Mouse (Mus musculus): ENCODE data around the gene Gm38392.
"Not testable (repeated sequence)": the region's sequence is repeated elsewhere in the genome, so short reads cannot be mapped to it uniquely, and the experiment has no call there.

Gene Gm38392

DNA sequence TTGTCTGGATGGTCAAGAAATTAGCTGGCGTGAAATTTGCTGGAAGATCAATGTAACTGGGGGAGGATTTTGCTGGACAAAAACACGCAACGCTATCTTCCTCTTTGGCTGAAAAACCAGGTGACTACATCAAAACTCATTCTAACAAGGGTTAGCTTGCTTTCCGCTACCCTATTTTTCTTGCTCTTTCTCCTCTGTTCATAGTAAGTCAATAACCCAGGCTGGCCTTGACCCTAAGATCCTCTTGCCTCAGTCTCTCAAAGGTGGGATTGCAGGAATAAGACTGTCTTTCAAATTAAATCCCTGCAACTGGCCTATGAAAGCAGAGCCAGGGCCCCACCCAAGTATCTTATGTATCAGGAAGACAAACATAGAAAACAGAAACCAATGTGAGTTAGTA is at the start of gene Gm38392:
Gene Gm38392 (minus strand): TSS at position 101 of the 400 bp plus-strand sequence.
- DNase-seq (ENCODE audit: low spot score), result no peak

DNA sequence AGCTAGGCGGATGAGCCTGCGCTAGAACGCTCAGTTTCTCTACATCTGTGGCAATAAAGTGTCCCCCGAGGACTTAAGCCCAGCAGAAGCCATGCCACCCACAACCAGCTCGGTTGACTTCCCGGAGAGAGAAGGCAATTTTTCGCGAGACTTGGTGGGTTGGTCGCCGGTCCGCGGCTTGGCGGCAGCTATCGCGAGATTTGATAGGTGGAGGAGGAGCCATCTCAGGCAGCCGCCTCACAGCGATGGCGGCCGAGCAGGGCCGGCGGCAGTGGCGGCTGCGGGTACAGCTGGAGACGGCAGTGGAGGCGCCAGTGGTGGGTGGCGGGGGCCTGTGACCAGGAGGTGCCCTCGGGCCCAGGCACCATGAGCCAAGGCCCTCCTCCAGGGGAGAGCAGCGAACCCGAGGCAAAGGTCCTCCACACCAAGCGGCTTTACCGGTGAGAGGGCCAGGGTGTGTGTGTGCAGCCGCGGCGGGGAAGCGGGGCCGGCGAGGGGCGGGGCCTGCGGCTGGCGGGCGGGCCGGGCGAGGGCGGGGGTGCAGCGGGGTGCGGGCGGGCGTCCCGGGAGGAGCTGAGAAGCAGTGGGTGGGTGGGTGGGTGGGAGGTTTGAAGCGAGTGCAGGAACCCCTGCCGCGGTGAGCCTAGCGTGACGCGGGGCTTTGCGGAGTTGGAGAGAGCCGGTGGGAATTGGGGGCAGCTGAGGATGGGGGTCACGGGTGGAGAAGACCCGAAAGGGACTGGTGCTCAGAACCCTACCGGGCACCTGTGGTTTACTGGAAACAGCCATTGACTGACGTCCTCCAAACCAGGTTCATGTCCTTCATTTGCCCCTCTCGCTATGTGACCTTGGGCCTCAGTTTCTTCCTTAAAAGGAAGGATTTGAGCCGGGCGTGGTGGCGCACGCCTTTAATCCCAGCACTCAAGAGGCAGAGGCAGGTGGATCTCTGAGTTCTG is 49.3 kb upstream of the Gm38392 start, which contains the start of the genes Tmem79 and Smg5:
Gene Tmem79 (minus strand): TSS at position 91 of the 956 bp plus-strand sequence.
Gene Smg5 (plus strand): TSS at position 203 of the 956 bp plus-strand sequence.
- peak; percentile 97 for DNase-seq (ENCODE audit: low spot score)

GRCm38 (mm10) chr3:88335436-88336053 is 48.5 kb upstream of the Gm38392 start:
- DNase-seq (ENCODE audit: low spot score), result no peak

DNA sequence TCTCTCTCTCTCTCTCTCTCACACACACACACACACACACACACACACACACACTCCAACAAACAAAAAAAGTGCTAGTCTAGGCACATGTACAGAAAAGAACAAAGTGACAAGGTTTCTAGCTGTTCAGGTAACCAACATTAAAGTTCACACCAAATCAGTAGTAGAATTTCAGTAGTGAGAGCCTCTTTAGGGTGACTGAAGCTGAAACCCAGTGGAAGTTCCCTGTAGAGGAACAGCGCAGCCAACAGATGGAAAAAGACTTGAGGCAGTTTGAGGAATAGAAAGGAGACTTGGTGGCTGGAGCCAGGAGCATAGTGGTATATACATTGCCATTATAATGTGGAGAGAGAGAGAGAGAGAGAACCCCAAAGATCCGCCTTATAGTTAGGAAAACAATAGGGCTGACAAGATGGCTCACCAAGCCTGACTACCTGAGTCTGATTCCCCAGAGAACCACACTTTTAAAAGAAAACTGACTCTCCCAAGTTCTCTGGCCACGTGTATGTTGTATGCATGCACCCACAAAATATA is 48.0 kb upstream of the Gm38392 start:
- DNase-seq (ENCODE audit: low spot score), result no peak

- no peak for DNase-seq (ENCODE audit: low spot score)
Observed at GRCm38 (mm10) chr3:88334029-88334658, 47.1 kb upstream of the Gm38392 start.

DNA sequence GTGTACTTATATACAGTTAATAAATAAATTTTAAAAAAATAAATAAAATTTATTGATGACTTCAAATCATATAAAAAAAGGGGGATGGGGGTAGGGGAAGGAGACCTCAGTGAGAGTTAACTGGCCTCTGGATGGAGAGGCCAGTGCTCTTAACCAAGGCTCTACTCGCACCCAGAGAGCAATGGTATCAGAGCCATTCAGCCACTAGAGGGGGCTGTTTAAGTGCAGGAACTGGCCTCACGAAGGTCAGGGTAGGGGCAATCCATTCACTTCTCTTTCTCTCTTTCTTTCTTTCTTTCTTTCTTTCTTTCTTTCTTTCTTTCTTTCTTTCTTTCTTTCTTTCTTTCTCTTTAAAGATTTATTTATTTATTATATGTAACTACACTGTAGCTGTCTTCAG is 44.3 kb upstream of the Gm38392 start:
- peak; percentile 43 for DNase-seq (ENCODE audit: low spot score)

DNA sequence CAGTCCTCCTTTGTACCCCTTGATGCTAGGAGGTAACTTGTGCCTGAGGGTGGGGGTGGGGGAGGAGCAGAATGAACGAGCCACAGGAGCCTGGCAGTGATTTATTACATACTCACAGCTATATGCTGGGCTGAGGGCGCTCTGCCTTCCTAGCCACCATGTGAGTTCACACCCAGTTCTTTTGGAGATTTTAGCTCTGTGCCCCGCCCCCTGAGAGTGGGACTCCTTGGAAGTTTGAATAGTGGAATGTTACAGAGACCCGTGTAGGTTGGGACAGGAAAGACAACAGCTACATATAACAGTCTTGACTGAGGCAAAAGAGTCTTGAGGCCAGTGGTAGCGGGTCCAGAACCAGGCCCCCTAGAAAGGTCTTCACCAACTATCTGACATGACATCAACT is 41.9 kb upstream of the Gm38392 start:
- DNase-seq (ENCODE audit: low spot score), result no peak

- peak; percentile 25 for DNase-seq (ENCODE audit: low spot score)
Observed at GRCm38 (mm10) chr3:88324951-88325405, 38.0 kb upstream of the Gm38392 start, which contains the start of gene Glmp. Gene Glmp (plus strand): TSS chr3:88325023.

DNA sequence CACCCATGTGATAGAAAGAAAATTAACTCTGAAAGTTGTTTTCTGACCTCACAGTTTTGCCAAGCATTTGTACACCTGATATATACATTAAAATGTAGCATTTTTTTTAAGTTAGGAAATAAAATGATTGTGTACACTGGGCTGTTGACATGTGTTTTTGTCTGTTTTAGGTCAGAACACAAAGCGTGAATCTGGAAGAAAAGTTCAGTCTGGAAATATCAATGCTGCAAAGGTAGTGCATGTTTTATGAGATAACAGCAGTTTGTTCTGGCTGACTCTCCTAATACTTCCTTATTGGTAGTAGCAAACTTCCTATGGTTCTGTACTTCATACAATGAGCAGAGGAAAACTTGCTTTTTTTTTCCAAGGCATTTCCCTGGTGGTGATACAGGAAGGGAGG is 12.2 kb upstream of the Gm38392 start:
- DNase-seq (ENCODE audit: low spot score), result no peak

GRCm38 (mm10) chr3:88297321-88297851 is 10.4 kb upstream of the Gm38392 start:
- no peak for DNase-seq (ENCODE audit: low spot score)

- peak; percentile 90 for DNase-seq (ENCODE audit: low spot score)
Observed at GRCm38 (mm10) chr3:88296561-88297318, 9.7 kb upstream of the Gm38392 start, which contains the start of the genes Tsacc and Cct3. Gene Tsacc (minus strand): TSS chr3:88296999. Gene Cct3 (plus strand): TSS chr3:88297116.

DNA sequence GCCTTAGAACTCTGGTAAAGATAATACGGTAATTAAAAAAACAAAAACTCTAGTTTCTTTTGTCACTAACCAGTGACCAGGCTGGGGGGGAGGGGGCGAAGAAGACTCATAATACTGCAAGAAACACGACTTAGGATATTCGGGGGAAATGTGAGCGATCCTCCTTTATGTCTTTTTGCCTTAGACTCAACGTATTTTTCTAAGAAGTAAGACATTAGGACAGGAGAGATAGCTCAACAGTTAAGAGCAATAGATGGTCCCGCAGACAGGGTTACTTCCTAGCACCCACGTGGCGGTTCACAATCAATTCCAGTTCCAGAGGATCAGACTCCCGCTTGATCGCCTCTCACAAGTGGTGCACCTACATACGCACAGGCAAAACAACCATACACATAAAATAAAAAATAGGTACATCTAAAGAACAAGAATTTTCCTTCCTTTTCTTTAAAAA is 9.1 kb upstream of the Gm38392 start:
- DNase-seq (ENCODE audit: low spot score), result no peak

DNA sequence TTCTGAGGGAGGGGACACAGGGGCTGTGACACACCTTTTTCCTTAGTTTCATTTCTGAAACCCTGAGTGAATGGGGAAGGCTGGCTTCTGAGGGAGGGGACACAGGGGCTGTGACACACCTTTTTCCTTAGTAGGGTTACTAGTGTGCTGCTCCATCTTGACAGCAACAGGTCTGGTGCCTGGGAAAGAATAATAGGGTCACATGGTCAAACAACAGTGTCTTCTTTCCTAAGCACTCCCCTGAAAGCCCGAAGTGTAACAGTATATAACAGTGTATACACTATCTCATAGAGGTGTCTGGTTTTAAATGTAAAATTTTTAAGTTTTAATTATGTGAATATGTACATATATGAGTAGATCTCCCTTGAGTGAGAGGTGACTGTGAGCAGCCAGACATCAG is 8.3 kb upstream of the Gm38392 start:
- DNase-seq (ENCODE audit: low spot score), result not testable (repeated sequence)

DNA sequence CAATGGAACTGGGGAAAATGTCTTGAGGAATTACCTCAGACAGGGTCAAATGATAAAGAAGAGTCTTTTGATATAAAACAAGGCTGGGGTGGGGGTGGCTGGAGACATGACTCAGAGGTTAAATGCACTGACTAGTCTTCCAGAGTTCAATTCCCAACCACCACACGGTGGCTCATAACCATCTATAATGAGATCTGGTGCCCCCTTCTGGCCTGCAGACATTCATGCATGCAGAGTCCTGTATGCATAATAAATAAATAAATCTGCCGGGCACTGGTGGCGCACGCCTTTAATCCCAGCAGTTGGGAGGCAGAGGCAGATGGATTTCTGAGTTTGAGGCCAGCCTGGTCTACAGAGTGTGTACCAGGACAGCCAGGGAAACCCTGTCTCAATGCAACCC is 5.0 kb upstream of the Gm38392 start:
- no peak for DNase-seq (ENCODE audit: low spot score)

- DNase-seq (ENCODE audit: low spot score), result not testable (repeated sequence)
Observed at GRCm38 (mm10) chr3:88288133-88288713, 1.2 kb upstream of the Gm38392 start.

DNA sequence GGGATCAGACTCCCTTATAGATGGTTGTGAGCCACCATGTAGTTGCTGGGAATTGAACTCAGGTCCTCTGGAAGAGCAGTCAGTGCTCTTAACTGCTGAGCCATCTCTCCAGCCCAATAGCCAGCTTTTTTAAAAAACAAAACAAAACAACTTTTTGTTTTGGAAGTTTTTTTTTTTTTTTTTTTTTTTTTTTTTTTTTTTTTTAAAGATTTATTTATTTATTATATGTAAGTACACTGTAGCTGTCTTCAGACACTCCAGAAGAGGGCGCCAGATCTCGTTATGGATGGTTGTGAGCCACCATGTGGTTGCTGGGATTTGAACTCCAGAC is 1.5 kb downstream of the Gm38392 start:
- DNase-seq (ENCODE audit: low spot score), result not testable (repeated sequence)

DNA sequence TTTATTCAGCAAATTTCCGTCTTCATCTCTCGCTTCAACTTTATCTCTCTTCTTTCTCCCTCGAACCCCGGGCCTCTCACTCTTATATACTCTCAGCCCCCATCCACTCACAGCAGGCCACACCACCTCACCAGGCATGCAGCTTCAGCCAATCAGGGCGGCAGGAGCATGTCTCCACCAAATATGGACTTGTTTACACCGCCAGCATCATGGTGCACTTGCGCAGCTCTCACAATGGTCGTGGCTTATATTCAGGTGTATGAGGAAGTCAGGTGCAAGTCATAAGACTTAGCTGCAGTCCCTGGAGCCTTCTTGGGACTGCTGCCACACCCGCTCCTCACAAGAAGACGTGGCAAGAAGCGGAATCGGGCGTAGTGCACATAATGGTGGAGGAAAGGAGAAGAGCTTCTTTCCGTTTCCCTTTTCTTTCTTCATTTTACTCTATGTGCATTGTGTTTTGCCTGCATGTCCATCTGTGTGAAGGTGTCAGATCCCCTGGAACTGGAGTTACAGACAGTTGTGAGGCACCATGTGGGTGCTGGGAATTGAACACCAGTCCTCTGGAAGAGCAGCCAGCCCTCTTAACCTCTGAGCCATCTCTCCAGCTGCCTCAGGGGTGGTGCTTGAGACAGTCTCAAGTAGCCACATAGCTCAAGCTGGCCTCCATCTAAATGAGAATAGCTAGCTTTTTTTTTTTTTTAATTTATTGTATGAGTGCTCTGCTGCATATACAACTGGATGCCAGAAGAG is 2.0 kb downstream of the Gm38392 start:
- DNase-seq (ENCODE audit: low spot score), result not testable (repeated sequence)

DNA sequence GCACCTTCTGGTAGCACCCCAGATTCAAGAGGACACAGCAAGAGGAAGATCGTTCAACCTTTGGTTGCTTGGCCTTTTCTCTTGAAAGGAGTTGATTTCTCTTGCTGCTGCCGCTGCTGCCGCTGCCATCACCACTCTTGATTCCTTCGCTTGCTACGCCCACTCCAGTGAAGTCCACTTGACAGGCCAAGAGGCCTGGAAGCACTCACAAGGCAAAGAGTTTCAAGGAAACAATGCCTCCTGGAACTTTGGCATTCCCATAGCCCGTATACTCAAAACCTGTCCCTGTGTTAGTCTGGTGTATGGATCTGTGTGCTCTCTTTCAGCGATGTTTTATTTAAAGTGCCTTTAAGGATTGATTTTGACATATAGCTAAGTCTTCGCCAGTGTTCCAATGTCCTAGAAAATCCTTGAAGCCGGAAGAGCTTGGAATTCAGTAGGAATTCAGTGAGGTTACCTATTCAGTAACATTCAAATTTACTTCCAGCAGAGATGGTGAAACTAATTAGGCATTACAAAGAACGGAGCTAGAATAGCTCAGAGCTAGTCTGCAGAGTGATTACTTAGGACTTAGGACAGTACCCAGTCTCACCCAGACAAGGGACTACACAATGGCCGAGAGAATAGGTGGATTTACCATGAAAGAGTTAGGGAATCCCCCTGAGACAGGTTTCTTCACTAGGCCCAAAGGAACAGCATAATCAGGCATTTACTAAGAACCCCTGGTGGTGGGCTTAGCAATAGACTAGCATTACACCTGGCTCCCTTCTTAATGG is 5.7 kb downstream of the Gm38392 start:
- DNase-seq (ENCODE audit: low spot score), result not testable (repeated sequence)

DNA sequence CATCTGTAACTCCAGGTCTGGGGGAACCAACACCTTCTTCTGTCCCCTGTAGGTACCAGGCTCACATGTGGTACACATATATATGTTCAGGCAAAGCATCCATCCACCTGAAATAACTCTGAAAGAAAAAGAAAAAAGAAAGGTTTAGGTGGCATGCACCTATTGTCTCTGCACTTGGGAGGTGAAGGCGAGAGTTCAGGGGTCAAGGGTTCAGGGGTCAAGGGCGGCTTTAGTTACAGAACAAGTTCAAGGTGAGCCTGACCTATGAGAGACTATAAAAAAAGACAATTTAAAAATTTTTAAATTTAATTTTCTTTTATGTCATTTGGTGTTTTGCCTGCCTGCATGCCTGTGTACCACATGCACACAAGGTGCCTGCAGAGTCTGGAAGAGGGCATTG is 7.0 kb downstream of the Gm38392 start:
- no peak for DNase-seq (ENCODE audit: low spot score)

Measured in spleen, adult 12 weeks (tissue).